Comparison of ENCODE assay signal across 19 mouse cellular contexts in the genomic region with DNA sequence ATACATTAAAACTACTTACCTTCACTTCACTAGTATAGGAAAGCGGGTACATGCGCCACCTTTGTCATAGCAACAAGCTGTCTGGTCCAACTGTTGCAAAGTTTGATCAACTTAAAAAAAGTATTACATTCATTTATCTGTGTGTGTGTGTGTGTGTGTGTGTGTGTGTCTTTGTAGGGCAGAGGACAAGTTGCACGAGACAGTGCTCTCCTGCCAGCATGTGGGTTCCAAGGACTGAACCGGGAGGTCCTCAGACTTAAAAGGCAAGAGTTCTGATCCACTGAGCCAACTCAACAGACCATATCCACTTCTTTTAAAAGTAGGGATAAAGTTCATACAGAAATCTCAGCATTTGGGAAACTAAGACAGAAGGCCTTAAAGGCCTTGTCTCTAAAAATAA. TPM values are rescaled to one million over a fixed set of nuclear protein-coding genes. Genes with fewer than 3 reads are reported as not detected.
"Had no signal": no experiment of that assay in that cellular context is flagged by ENCODE, and none has a peak within 500 bp of the region (broad histone marks: within the 10 kb centered on the region; RNA-seq: fewer than 3 reads in every experiment).

No protein-coding gene starts in this region.

- H3K27me3 ChIP-seq: midbrain, embryonic 12.5 days; neural tube, embryonic 13.5 days; neural tube, embryonic 15.5 days had no signal

- H3K4me3 ChIP-seq: midbrain, embryonic 10.5 days; midbrain, embryonic 12.5 days; myocyte; neural tube, embryonic 13.5 days; neural tube, embryonic 15.5 days had no signal

- DNase-seq: lung, embryonic 14.5 days; lung, postnatal 10 days; lung, postnatal 4 days; midbrain, embryonic 14.5 days; retina, postnatal 1 day; right cerebral cortex, adult 18-20 months; right cerebral cortex, postnatal 25 days; right cerebral cortex, postnatal 4 days; spleen, adult 18-20 months; thymus, adult 18-20 months; thymus, postnatal 14 days; thymus, postnatal 36 days had no signal

- H3K9ac ChIP-seq: lung, embryonic 14.5 days; midbrain, embryonic 12.5 days; neural tube, embryonic 13.5 days; neural tube, embryonic 15.5 days had no signal

- H3K4me1 ChIP-seq: midbrain, embryonic 10.5 days; midbrain, embryonic 12.5 days; neural tube, embryonic 13.5 days; neural tube, embryonic 15.5 days had no signal

- H3K9me3 ChIP-seq: midbrain, embryonic 10.5 days; midbrain, embryonic 12.5 days; neural tube, embryonic 13.5 days; neural tube, embryonic 15.5 days had no signal

- ATAC-seq: midbrain, embryonic 16.5 days had no signal

- H3K4me2 ChIP-seq: lung, embryonic 14.5 days; midbrain, embryonic 12.5 days; neural tube, embryonic 13.5 days; neural tube, embryonic 15.5 days had no signal

- H3K27ac ChIP-seq: midbrain, embryonic 10.5 days; midbrain, embryonic 12.5 days; neural tube, embryonic 13.5 days; neural tube, embryonic 15.5 days had no signal

RNA-seq across cellular contexts. Expression of gene Cacnb4, which starts 37.5 kb away (rescaled TPM):
- total RNA-seq: megakaryocyte, adult 5-6 weeks had no signal
